Mouse (Mus musculus) adrenal gland, adult 8-10 months (tissue): ENCODE results near the gene Nsf. TPM values are rescaled to one million over a fixed set of nuclear protein-coding genes. Genes with fewer than 3 reads are reported as not detected.

Experiments
- DNase-seq: peaks from one replicate; pipeline ENCODE4 v3.0.0; 2022
- total RNA-seq, 4 experiments: library from RNA; stranded (reverse); gene quantifications; 2 replicates each; pipeline ENCODE4 v1.2.4; 2022

Nsf gene
- total RNA-seq, 4 experiments from 2014 or later: 155 to 272 (median 192) TPM

GRCm38 (mm10) chr11:103940887-103941286 is 13.0 kb downstream of the Nsf start:
- no peak for DNase-seq

GRCm38 (mm10) chr11:103937976-103938728 is 15.7 kb downstream of the Nsf start:
- DNase-seq: no peak

GRCm38 (mm10) chr11:103937451-103937850 is 16.4 kb downstream of the Nsf start:
- DNase-seq: no peak

GRCm38 (mm10) chr11:103935717-103936116 is 18.1 kb downstream of the Nsf start:
- no peak for DNase-seq

GRCm38 (mm10) chr11:103933886-103934285 is 20.0 kb downstream of the Nsf start:
- no peak for DNase-seq

GRCm38 (mm10) chr11:103923957-103924356 is 29.9 kb downstream of the Nsf start:
- DNase-seq: no peak

GRCm38 (mm10) chr11:103923272-103923671 is 30.6 kb downstream of the Nsf start:
- no peak for DNase-seq

GRCm38 (mm10) chr11:103922812-103923211 is 31.0 kb downstream of the Nsf start:
- no peak for DNase-seq

- DNase-seq: no peak
Observed at GRCm38 (mm10) chr11:103920665-103921064, 33.2 kb downstream of the Nsf start.

GRCm38 (mm10) chr11:103916807-103917206 is 37.0 kb downstream of the Nsf start:
- no peak for DNase-seq

GRCm38 (mm10) chr11:103915686-103916085 is 38.2 kb downstream of the Nsf start:
- DNase-seq: no peak

- DNase-seq: no peak
Observed at GRCm38 (mm10) chr11:103910993-103911585, 42.8 kb downstream of the Nsf start.

- no peak for DNase-seq
Observed at GRCm38 (mm10) chr11:103910531-103910930, 43.3 kb downstream of the Nsf start.

- DNase-seq: no peak
Observed at GRCm38 (mm10) chr11:103909809-103910208, 44.0 kb downstream of the Nsf start.

GRCm38 (mm10) chr11:103909396-103909795 is 44.5 kb downstream of the Nsf start:
- no peak for DNase-seq

GRCm38 (mm10) chr11:103906051-103906719 is 47.7 kb downstream of the Nsf start:
- no peak for DNase-seq

GRCm38 (mm10) chr11:103905506-103905905 is 48.4 kb downstream of the Nsf start:
- DNase-seq: no peak

- DNase-seq: no peak
Observed at GRCm38 (mm10) chr11:103901581-103901966, 52.3 kb downstream of the Nsf start.

GRCm38 (mm10) chr11:103900803-103901580 is 52.9 kb downstream of the Nsf start:
- no peak for DNase-seq

- DNase-seq: no peak
Observed at GRCm38 (mm10) chr11:103896966-103897750, 56.7 kb downstream of the Nsf start.

GRCm38 (mm10) chr11:103896056-103896455 is 57.8 kb downstream of the Nsf start:
- DNase-seq: peak; percentile 29

- DNase-seq: no peak
Observed at GRCm38 (mm10) chr11:103892831-103893230, 61.0 kb downstream of the Nsf start.
